Mouse (Mus musculus) cerebellum, postnatal 14 days (tissue): ENCODE results near the gene 4930544G11Rik.

Experiments used
- DNase-seq, 2 experiments: peaks; one replicate each; pipeline ENCODE4 v3.0.0; 2021; ENCODE audit warnings: mixed read lengths in 2 of 2

The 4930544G11Rik gene

DNA sequence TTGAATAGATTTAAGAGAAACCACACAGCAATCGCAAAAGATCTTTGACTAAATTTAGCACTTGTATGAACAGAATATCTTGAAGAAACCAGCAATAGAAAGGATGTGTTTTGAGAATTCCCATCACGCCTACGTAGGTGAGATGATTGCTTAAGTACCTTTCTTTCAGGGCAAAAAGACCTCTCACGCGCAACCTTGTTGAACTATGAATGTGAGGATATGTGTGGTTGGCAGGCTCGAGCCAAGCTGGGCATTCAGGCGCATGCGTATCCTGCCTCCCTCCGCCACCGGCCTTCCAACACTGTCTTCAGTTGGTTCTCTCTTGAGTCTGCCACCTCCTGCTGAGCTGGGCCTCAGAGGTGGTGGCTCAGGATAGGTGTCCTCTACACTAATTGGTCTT is at the start of gene 4930544G11Rik:
Gene 4930544G11Rik (plus strand): TSS at position 301 of the 400 bp plus-strand sequence.
- DNase-seq, result no peak

DNA sequence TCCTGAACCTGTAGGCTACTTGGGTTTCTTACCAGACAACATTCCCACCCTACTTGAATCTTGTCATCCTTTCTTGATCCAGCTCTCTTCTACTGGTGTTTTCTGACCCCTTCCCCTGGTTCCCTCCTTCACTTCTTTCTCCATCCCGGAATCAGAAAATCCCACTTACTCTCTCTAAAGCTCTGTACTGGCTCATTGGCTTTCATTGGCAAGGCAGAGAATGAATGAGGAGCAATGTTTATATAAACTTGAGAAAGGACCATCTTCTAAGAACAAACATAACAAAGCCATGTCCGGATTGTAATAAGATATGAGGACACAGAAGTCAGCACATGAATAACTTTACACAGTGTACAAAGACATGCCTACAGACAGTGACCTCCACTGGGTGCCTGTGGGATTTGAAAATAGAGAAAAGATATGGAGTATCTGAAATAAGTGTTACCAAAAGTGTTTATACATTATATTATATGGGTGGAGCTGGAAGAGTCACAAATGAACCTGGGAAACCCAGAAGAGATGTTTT is 45.7 kb upstream of the 4930544G11Rik start:
- DNase-seq, result no peak

DNA sequence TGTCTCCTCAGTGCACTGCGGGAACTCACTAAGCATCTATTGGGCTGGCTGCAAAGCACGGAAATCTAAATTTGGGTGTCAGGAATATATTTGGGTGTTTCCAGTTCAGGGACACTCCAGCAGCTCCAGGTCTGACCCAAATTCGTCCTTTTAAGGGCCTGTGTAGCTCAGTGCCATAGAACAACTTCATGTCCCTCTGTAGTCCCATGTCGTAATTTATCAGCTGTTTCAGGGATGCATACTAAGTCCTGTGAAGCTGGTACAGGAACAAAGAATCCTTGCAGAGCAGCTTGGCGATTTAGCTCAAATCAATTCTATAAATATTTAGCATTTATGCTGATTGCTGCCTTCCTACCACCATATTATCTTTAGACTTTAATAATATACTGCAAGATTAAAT is 37.0 kb upstream of the 4930544G11Rik start:
- no peak for DNase-seq

DNA sequence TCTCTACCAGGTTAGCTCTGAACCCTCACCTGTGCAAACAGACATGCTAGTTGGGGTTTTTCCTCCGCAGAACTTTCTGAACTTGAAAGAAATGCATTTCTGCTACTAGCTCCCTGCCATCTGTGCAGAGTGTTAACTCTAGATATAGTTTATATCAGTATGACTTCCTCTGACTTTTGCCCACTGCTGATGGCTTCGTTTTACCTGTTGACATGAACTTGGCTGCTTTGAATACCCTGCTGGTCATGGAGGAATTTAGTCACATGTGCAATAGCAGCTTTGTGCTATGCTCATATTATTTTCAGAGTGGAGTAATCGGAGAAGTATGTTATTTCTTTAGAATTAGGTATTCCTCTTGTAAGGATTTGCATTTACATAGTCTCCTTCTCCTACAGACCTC is 30.7 kb upstream of the 4930544G11Rik start:
- DNase-seq, result no peak

DNA sequence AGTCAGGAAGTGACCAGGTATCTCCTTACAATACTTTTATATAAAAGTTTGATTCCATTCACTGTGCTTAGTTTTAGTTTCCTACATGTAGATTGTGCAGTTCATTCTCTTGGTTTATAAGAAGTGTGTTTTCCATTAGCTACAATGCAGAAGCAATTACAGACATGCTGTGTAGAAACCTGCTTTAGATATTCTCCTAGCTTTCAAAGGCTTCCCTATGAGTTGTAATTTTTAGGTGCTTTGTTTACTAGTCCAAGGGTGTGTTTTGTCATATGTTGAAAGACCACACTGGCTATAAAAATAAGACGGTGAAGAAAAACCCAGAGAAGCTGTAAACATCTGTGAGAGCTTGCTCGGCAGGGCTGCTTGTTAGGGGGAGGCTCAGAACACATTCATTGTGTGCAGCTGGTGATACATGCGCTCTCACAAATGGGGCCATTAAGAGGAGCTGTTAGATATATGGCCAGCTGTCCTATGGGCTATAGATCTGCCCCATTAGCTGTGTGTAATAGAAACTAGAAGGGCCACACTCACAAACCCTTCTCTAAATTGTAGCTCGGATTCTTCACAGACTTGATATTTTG is 28.8 kb upstream of the 4930544G11Rik start:
- no peak for DNase-seq

DNA sequence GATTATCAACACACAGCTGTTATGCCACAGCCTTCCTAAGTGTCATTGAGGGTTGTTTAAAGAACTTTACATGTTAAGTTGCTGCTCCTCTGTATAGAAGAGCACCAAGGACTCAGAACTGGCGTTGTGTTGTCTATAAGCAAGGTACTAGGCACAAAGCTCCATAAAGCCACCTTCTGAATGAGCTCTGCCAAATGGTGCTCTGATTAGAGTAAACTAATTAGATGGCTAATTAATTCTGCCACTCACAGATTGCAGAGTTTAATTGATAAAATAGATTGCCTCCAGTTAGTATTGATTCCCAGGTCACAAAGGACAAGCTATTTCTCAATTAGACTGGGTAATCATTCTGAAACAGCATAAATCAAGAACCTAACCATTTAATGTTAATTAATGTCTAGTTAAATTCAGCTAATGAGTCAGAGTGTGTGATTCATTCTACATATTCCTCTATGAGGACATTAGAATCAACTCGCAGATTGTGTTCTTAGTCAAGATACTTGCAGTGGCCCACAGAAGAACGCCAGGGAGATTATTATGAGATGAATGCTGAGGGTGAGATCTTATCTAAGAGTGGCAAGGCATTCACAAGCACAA is 26.6 kb upstream of the 4930544G11Rik start:
- no peak for DNase-seq

DNA sequence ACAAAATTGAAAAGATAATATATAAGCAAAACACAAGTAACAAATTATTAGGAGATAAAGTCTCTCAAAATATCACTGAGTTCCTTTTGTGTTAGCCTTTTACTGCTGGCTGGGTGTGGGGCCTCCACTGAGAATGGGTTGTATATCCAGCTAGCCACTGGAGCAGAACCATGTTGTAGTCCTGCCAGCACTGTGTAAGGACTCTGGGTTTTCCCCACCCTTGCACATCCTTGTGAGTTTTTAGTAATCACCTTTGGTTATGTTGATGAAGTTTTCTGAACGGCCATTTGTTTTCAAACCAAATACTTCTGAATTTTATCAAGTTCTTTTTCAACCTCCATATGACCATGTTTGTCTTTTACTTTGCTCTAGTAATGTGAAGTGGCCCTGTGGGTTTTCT is 21.9 kb upstream of the 4930544G11Rik start:
- no peak for DNase-seq

DNA sequence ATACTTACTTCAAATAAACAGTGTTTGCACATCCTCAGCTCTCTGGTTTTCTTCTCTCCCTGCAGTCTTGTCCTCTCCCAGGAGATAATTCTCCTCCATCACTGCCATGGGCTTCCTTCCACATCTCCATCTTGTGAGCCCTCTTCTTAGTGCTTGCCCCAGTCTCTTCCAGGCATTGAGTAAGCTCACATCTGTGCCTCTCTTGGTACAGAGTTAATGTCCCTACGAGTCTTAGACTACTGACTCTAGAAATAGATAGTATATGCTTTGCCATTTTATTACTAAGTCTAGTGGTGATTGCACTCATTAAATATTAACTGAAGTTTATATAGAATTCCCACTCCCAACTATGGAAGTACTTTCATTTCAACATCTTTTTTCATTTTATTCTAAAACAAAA is 19.6 kb upstream of the 4930544G11Rik start:
- DNase-seq, result no peak

DNA sequence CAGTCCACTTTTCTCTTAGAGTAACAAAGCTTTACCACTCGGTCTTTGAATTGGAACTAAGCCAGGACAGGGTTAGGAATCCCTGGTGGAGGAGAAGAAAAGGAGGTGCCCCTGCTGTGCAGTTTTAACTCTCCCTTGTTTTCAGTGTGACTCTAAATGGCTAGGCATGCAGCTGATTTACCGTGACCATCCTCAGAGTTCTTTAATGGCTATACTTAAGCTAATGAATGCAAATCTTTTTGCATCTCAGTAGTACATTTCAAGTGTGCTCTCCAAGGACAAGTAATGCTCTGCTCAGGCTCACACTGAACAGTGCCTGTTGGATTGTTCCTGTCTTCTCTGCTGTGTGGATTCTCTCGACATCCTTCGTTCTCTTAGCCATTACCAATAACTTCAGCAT is 19.2 kb upstream of the 4930544G11Rik start:
- no peak for DNase-seq

DNA sequence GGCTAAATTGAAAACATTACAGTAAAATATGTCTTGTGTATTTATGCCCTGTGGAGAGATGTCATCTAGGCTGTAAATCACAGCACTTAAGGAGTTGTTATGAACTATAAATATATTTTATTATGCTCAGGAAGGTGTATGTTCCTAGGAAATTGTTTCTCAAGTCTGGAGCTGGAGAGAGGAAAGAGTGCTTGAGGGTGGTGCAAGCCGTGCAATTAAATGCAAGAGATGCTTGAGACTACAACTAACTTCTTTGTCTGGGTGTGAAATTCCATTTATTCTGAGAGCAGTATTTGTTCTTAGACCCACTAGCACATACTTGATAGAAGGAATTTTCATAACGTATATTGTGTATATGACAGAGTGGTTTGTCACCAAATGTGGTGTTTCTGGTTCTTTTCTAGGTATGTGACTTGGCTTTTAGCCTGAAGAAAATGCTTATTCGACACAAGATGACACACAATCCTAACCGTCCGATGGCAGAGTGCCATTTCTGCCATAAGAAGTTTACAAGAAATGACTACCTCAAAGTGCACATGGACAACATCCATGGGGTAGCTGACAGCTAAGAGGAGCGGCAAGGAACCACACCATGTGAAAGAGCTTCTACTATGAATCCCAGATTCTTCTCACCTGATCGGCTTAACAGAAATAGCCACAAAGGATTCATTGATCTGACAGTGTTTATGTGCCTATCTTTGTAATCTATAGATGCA is 16.7 kb upstream of the 4930544G11Rik start:
- DNase-seq, result no peak

DNA sequence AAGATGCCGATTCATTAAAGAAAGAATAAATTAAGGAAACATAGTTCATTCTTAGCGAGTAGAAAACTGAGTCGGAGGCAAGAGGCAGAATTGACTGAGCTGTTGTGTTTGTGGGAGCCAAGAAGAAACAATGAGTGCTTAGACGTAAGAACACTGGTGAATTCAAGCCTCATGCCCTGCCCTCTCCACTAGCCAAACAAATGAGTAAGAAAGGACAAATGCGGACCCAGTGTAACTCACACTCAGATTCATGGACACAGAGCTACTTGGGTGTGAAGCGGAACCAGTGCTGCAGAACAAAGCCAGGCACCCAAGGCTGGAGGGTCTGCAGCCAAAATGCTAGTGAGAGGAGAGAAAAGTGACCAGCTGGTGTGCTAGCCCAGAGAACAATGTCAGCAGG is 1.9 kb upstream of the 4930544G11Rik start:
- DNase-seq, result peak in 1 of 2 experiments; percentile 8

DNA sequence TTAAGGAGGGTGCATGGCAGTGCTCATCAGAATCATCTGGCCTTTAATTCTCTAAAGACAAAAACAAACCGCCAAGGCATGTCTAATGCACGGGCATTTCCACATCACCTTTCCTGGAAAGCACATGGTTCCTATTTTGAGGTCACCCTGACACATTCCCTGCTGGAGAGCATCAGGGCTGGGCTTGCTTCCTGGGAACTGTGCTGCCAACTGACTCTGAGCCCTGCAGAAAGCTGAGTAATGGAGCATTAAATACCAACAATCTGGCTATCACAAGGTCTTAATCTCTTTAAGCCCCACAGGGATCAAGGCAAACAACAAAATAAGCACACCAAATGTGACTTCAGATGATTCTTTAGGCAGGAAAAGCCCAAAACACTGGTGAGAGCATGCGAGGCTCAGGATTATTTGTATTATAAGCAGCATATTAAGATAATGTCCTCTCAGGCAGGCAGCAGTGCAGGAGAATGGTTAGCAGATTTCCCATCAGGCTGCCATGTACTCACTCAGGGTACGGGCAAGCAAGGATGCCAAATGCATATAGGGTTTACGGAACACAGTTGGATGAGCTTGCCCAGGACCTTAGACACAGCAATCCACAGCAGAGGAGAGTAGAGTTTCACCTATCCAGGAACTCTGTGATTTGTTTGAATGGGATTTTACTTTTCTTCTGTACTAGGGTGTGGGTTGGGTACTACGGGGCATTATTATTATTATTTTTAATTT is 17.1 kb downstream of the 4930544G11Rik start:
- DNase-seq, result peak; percentile 71 to 80

DNA sequence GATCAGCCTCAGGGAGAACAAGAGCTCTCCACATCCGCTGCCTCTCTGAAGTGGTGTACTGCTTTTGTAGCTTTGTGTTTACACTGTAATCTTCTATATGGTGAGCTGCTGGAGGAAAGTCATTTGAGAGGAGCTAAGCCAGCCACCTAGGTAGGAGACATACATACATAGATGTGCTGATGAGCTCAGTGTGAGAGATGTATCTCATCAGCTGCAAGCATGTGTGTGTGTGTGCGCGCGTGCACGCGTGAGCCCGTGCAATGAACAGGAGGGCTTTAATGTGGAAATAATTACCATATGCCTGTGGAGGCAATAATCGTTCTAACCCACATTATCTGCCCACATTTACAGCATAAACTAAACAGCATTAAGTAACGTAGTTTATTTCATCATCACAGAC is 18.0 kb downstream of the 4930544G11Rik start:
- peak in 1 of 2 experiments; percentile 14 for DNase-seq

DNA sequence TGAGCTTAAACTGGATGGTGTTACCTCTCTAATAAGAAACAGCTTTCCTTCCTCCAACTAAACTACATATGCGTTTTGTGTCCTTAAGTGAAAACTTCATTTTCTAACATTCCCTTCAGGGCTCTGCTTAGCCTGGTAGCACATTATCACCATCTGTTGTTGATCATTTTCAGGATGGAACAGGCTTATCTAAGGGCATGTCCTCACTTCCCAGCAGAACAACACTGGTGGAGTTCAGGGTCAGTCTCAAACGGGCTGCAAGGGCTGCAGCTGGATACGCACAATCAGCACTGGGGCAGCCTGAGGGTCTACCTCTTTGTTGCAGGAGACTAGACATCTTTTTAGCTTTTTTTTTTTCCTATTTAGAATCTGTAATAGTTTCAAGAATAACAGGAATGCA is 39.7 kb downstream of the 4930544G11Rik start:
- DNase-seq, result no peak

DNA sequence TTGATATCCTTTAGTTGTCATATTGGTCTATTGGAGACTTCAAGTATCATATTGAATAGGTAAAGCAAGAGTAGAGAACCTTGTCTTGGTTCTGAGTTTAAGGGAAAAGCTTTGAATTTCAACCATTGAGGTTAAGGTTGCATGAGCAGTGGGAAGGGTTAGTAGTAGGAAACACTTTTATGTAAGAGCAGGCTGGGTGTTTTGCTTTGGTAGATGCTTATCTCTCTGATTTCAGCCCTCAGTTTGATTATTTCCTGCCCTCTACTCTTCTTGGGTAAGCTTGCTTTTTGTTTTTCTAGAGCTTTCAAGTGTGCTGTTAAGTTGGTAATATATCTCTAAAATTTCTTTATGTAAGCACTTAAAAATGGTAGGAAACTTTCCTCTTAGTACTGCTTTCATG is 45.9 kb downstream of the 4930544G11Rik start:
- DNase-seq, result no peak
